Mouse (Mus musculus): Measurements from ENCODE around the gene Picalm. TPM values are rescaled to one million over a fixed set of nuclear protein-coding genes. Genes with fewer than 3 reads are reported as not detected.
A peak's percentile ranks its signal among the peaks of the same experiment; 100 is the strongest.

Picalm gene
- polyA plus RNA-seq, 1 experiment from 2014 or later = 49.7 TPM

- Histone ChIP-seq H3K4me3 (ENCODE audit: low read length) (no peak overlapping the region), H3K9me3 (ENCODE audit: control insufficient read depth, low read length) (no peaks in the 10 kb centered on the region), H3K4me1 (replicated peaks; ENCODE audit: control insufficient read depth, insufficient read depth, low read length) (no peaks in the 10 kb centered on the region), H3K4me2 (ENCODE audit: low read depth, low read length) (no peak overlapping the region), H3K36me3 (ENCODE audit: control insufficient read depth, insufficient read depth, low read length) (no peaks in the 10 kb centered on the region), H3K27ac (ENCODE audit: low read length) (no peak overlapping the region), H3K9ac (ENCODE audit: low read length) (no peak overlapping the region), H3K27me3 (ENCODE audit: control insufficient read depth, insufficient read depth, low read depth, low read length) (no peaks in the 10 kb centered on the region)
- no peak for ATAC-seq (ENCODE audit: low read depth)
- WGBS = 72% methylated on average over 5 of the region's 5 CpGs
These were observed 122.9 kb downstream of the Picalm start for GRCm38 (mm10) chr7:90252946-90253345.

- Histone ChIP-seq H3K9me3 (ENCODE audit: control insufficient read depth, low read length) (no peaks in the 10 kb centered on the region), H3K27me3 (ENCODE audit: control insufficient read depth, insufficient read depth, low read depth, low read length) (no peaks in the 10 kb centered on the region), H3K4me2 (ENCODE audit: low read depth, low read length) (no peak overlapping the region), H3K27ac (ENCODE audit: low read length) (no peak overlapping the region), H3K36me3 (ENCODE audit: control insufficient read depth, insufficient read depth, low read length) (no peaks in the 10 kb centered on the region), H3K4me1 (replicated peaks; ENCODE audit: control insufficient read depth, insufficient read depth, low read length) (no peaks in the 10 kb centered on the region), H3K9ac (ENCODE audit: low read length) (no peak overlapping the region), H3K4me3 (ENCODE audit: low read length) (no peak overlapping the region)
- WGBS = 46% methylated on average over 2 of the region's 2 CpGs
- ATAC-seq (ENCODE audit: low read depth) = peak; percentile 87
These were observed 128.7 kb downstream of the Picalm start for GRCm38 (mm10) chr7:90258701-90259100.

- no peak overlapping the region for H3K4me3 ChIP-seq (ENCODE audit: low read length)
These were observed 129.9 kb downstream of the Picalm start for GRCm38 (mm10) chr7:90259899-90260298.

GRCm38 (mm10) chr7:90261902-90262599 lies 132.0 kb downstream of the Picalm start:
- no peak overlapping the region for H3K4me3 ChIP-seq (ENCODE audit: low read length)
- ATAC-seq (ENCODE audit: low read depth) = no peak
- no peak overlapping the region for H3K4me2 ChIP-seq (ENCODE audit: low read depth, low read length)
- no peaks in the 10 kb centered on the region for H3K9me3 ChIP-seq (ENCODE audit: control insufficient read depth, low read length)
- no peak overlapping the region for H3K9ac ChIP-seq (ENCODE audit: low read length)
- WGBS = 38% methylated on average over 7 of the region's 7 CpGs
- peaks cover 4% of the 10 kb centered on the region; the same call in 1 of the 2 replicates for H3K4me1 ChIP-seq (replicated peaks; ENCODE audit: control insufficient read depth, insufficient read depth, low read length)
- no peak overlapping the region for H3K27ac ChIP-seq (ENCODE audit: low read length)
- no peaks in the 10 kb centered on the region for H3K27me3 ChIP-seq (ENCODE audit: control insufficient read depth, insufficient read depth, low read depth, low read length)
- H3K36me3 ChIP-seq (ENCODE audit: control insufficient read depth, insufficient read depth, low read length) = no peaks in the 10 kb centered on the region

More at GRCm38 (mm10) chr7:90259899-90260298, 129.9 kb downstream of the Picalm start:
- Histone ChIP-seq H3K4me1 (replicated peaks; ENCODE audit: control insufficient read depth, insufficient read depth, low read length) (no peaks in the 10 kb centered on the region), H3K36me3 (ENCODE audit: control insufficient read depth, insufficient read depth, low read length) (no peaks in the 10 kb centered on the region), H3K9me3 (ENCODE audit: control insufficient read depth, low read length) (no peaks in the 10 kb centered on the region), H3K27ac (ENCODE audit: low read length) (no peak overlapping the region), H3K4me2 (ENCODE audit: low read depth, low read length) (no peak overlapping the region), H3K27me3 (ENCODE audit: control insufficient read depth, insufficient read depth, low read depth, low read length) (no peaks in the 10 kb centered on the region), H3K9ac (ENCODE audit: low read length) (no peak overlapping the region)
- no peak for ATAC-seq (ENCODE audit: low read depth)
- 76% methylated on average over 2 of the region's 2 CpGs for WGBS

Other genes with a start within 250 kb of the Picalm start
- gene Ccdc81, start 226.6 kb upstream of the Picalm start, polyA plus RNA-seq (2015; fragmentation: Nextera tagmentation; extraction: Ambion mirVana) = 0.69 and 1.2 TPM in 2 replicates
- gene Hikeshi, start 189.0 kb upstream of the Picalm start, polyA plus RNA-seq (2015; fragmentation: Nextera tagmentation; extraction: Ambion mirVana) = 128 and 132 TPM in 2 replicates
- 65.7 and 67.2 TPM in 2 replicates for gene Eed, start 149.2 kb upstream of the Picalm start, polyA plus RNA-seq (2015; fragmentation: Nextera tagmentation; extraction: Ambion mirVana)
- not detected in 2 replicates for gene Ccdc83, start 135.6 kb downstream of the Picalm start, polyA plus RNA-seq (2015; fragmentation: Nextera tagmentation; extraction: Ambion mirVana)
- 5.4 and 5.5 TPM in 2 replicates for gene Sytl2, start 172.0 kb downstream of the Picalm start, polyA plus RNA-seq (2015; fragmentation: Nextera tagmentation; extraction: Ambion mirVana)